Mouse (Mus musculus): ENCODE measurements around the gene Tctn1.

DNA sequence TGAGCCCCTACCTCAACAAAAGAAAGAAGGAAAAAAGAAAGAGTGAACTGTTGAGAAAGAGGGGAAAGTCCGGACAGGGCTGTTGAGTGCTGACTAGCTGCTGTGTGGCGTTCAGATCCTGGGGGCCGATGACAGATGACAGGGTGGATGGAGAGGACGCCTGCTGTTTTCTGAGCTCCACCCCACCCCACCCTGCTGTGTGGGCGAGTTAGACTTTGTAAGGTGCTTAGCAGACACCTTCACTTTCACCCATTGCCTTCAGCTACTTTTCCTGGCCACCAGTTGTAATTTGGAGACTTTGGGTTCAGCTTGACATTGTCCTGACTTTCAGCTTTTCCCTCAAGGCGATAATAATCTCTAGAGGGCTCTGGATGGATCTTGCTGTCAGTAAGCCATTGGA lies 26.9 kb upstream of the Tctn1 start:
- TF ChIP-seq CTCF (IDR thresholded peaks at IDR 0.05; ENCODE audit: extremely low read depth, insufficient read depth, insufficient read length, insufficient replicate concordance), result no peak
- TF ChIP-seq POLR2A (IDR thresholded peaks at IDR 0.05; ENCODE audit: low read depth, low read length), result no peak
